Mouse (Mus musculus) heart, postnatal 25 days (tissue): Measurements from ENCODE around the gene Glipr2. TPM values are rescaled to one million over a fixed set of nuclear protein-coding genes. Genes with fewer than 3 reads are reported as not detected.
A peak's percentile ranks its signal among the peaks of the same experiment; 100 is the strongest.

Experiments used
- DNase-seq: peaks from one replicate; pipeline ENCODE4 v3.0.0; 2022; ENCODE audit warnings: low spot score
- intact Hi-C: fragments of 180-260 bp; cut with DNase I; formaldehyde crosslinking; loops from one replicate; pipeline ENCODE4 v1.15.1; 2025
- total RNA-seq, 2 experiments: library from RNA; stranded (reverse); gene quantifications; 2 replicates each; pipeline ENCODE4 v1.2.3; 2021

Gene Glipr2
- total RNA-seq = 1 to 10 TPM; 3.6 to 4.3 TPM

DNA sequence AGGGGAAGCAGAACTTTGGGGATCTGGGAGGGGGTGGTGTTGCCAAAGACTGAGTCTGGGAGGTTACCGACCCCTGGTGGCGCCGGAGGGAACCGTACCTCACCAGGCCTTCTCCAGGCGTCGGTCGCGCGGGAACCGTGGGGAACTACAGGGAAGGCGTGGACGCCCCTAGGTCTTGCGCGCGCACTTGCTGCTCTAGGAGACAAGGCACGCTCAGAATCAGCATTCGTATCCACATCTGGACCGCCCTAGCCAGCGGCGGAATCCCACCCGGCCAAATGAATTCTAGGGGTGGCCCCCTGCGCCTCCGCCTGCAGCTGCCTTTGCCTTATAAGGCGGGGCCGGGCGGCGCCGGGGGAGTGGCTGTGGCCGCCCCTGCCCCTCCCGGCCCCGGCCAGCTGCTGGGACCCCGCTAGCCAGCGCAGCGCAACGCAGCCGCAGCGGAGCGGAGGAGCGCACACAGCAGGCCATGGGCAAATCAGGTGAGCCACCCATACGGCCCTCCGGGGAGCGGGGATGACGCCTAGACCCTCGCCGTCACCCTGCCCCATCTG, at the start of gene Glipr2:
Gene Glipr2, plus strand, starts transcription at position 110 of the 554 bp plus-strand sequence.
- intact Hi-C loops = no loop called here
- peak; percentile 66 for DNase-seq

DNA sequence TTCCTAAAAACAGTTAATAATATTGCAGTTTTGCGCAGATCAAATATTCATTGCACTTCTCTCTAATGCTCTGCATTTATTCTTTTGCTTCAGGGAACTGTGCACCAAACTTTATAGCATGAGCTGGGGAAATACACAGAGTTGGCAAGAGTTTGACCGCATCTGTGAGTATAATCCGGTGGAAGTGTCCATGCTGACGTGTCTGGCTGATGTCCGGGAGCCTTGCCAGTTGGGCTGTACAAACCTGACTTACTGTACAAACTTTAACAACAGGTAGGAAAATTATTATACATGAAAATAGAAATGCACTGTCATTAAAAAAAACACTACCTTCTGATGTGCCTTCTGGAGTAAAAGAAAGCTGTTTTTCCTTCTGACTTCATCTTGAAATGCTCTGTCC, 39.0 kb upstream of the Glipr2 start:
- DNase-seq = no peak
- intact Hi-C loops = no loop called here

GRCm38 (mm10) chr4:43920602-43921001, 36.6 kb upstream of the Glipr2 start:
- intact Hi-C loops = no loop called here
- no peak for DNase-seq

DNA sequence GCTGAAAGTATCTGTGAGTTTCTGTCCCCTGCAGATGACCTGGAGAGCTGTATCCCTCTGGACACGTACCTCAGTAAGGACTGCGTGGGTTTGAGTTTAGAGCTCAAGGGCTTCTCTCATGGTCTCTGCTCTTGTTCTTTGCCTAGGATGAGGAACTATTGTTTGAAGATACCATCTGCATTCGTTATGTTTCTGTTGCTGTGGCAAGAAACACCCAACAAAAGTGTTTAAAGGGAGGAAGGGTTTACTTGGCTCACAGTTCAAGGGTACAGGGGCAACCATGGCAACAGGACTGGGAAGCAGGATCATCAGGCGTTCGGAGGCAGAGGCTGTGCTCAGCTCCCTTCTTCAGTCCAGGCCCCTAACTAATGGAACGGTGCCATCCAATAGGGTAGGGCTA, 32.1 kb upstream of the Glipr2 start:
- intact Hi-C loops = loop anchor here (1.0 kb wide), 1 partner anchor 57 kb away; no protein-coding TSS in a partner anchor
- DNase-seq = no peak

GRCm38 (mm10) chr4:43925779-43926178, 31.4 kb upstream of the Glipr2 start:
- intact Hi-C loops = loop anchor here (1.0 kb wide), 1 partner anchor 57 kb away; no protein-coding TSS in a partner anchor
- peak; percentile 61 for DNase-seq

- intact Hi-C loops = no loop called here
- DNase-seq = no peak
These were observed 29.4 kb upstream of the Glipr2 start for GRCm38 (mm10) chr4:43927826-43928225.

DNA sequence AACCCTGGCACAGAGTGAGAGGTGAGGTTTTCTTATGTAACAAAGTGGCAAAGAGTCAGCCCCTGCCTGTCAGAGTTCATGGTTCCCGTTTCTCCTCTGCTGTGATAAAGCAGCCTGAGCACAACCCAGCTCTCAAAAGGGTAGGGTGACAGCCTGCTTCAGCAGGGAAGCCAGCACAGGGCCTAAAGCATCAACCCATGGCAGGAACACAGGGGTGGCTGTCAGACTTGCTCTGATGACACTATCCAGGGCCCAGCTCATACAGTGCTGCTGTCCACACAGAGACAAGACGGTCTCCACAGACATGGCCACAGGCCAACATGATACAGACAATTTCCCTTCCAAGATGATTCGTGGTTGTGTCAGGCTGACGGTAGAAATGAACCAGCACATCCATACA, 25.3 kb upstream of the Glipr2 start:
- DNase-seq = no peak

GRCm38 (mm10) chr4:43936186-43936585, 21.0 kb upstream of the Glipr2 start:
- DNase-seq = no peak
- intact Hi-C loops = no loop called here

More for the DNA sequence above, 25.3 kb upstream of the Glipr2 start:
- intact Hi-C loops = no loop called here

GRCm38 (mm10) chr4:43936749-43937674, 20.2 kb upstream of the Glipr2 start:
- no peak for DNase-seq
- intact Hi-C loops = no loop called here

DNA sequence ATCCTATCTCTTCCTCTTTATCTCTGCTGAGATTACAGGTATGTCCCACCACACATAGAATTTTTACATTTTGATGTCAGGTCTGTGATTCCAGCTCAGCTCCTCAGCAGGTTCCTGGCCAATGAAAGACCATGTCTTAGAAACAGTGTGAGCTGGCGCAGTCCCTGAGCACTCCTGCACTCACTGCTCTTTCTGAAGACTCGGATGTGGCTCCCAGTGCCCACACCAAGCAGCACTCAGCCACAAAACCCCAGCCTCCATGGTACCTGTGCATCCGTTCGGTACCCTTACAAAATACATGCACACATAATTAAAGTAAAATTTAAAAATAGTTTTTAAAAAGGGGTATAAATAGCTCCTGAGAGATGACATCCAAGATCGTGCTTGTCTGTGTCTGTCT, 15.9 kb upstream of the Glipr2 start:
- intact Hi-C loops = no loop called here
- no peak for DNase-seq

DNA sequence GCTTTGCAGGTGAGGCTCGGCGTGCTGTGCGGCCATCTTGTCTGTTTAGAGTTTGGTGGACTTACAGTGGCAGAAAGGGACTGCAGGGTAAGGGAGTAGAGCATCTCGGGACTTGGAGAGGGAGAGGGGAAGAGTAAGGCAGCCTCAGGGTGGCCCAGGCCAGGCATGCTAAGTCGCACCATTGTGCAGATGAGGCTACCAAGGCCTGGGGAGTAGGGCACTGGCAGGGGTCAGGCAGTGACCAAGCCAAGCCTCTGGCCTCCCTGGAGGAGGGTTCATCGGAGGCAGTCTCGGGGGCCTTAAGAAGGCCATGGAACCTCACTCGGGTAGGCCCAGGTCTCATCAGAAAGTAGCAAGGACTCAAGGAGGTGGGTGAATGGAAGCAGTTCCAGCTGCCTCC, 14.8 kb upstream of the Glipr2 start:
- intact Hi-C loops = no loop called here
- DNase-seq = no peak

DNA sequence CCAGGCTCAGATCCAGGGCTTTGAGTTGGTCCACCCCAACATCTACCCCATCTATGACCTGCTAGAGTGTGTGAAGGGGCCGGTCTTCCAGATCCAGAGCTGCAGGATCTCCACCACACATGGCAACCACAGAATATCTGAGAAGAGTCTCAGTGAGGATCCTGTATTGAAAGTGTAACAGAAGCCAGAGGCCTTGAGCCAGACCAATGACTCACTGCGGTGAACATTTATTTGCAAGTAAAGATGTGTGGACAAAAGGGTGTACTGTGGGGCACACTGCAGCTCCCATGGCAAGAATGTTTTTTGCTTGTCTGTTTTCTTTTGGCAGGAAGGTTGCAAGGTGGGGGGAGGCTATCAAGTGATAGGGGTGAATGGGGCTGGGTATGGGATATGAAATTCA, 9.6 kb upstream of the Glipr2 start:
- intact Hi-C loops = loop anchor here (5.0 kb wide), 1 partner anchor 35 kb away; the partner anchor contains the start of gene Ccin

DNA sequence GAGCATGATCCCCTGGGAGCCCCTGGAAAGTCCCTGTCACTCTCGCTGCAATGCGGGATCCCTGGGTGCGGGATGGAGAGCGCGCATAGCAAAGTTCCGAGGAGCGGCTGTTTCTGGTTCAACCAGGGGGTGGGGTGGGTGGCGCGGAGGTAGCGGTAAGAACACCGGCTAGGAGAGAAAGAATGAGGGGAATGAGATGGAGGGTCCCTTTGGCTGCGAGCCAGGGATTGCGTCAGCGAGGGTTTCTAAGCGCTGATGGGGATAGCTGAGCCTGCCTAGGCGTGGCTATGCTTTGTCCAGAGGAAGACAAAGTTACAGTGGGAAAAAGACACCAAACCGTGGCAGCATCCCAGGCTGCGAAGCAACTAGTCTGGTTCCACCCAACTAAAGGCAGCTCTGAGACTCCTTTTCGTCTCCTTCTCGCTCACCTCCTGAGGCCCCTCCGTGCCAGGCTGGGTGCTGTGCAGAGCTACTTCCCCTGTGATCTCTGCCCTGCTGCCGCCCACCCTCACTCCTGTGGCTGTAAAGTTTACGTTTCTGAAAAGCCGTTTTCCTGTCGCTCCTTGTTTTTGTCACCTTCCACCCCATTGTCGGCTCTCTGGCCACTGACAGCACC, 753 bp downstream of the Glipr2 start:
- intact Hi-C loops = no loop called here
- peak; percentile 49 for DNase-seq

More for the DNA sequence above, 9.6 kb upstream of the Glipr2 start:
- DNase-seq = no peak

- DNase-seq = no peak
- intact Hi-C loops = no loop called here
These were observed 2.5 kb downstream of the Glipr2 start for GRCm38 (mm10) chr4:43959523-43960179.

DNA sequence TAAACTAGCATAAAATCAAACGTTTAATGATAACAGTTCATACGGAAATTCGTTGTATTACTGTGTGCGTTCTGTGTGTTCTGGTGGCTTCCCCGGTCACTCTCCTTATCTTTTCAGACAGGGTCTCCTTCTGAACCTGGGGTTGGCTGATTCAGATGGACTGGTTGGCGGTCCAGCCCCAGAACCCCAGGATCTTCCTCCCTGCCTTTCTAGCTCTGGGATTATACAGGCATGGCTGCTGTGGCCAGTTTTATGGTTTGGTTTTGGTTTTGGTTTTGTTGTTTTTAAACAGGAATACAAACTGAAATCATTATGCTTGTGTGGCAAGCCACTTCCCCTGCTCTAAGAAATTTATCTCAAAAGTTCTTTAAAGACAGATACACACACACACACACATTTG, 3.0 kb downstream of the Glipr2 start:
- no peak for DNase-seq
- intact Hi-C loops = no loop called here

DNA sequence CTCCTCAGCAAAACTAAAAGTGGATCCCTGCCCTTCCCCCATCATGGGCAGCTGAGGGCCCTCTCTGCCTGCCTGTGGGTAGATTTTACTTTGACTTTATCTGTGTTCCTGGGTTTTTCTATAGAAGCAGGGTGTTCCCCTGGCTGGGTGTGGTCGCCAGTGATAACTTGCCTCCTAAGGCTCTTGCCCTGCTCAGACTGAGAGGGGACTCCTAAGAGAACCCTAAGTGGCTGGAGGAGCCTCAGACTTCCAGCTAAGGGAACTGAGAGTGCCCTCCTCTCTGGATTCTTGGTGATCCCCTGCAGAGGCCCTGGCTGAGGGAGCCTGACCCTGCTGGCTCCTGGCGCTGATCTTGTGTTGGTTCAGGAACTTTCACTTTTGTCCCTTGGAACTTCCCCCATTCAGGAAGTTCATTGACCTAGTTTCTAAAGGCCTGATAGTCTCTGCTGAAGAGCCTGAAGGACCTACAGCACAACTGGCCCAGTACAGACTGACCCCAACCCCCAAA, 7.2 kb downstream of the Glipr2 start:
- DNase-seq = no peak
- intact Hi-C loops = no loop called here

- intact Hi-C loops = no loop called here
- DNase-seq = no peak
These were observed 7.9 kb downstream of the Glipr2 start for GRCm38 (mm10) chr4:43964951-43965684.

DNA sequence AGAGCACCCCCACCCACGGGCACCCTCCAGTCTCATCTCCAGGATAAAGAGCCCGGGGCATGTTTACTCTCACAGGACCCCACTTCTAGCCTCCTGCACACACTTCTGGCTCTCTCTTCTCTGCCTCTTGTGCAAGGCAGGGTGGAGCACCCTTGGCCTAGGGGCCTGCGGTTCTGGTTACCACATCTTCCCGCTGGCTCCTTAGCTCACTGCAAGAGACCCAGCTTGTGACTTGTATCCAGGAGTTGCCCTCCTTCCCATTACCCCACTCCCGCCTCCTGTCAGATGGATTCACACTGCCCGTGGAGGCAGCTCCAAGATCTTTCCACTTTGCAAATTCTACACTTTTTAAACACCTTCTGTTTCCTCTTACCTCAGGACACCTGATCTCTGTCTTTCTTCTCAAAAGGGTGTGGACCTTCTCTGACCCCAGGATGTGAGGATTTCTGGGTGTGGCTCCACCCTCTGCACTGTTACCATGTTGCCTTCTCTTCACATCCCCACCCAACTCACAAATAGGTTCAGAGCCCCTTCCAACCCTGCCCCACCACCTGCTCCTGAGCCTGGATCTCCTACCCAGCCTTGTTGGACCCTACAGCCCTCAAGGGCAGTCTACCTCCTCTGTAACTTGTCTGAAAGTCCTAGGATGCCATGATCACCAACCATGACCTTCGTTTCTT, 8.8 kb downstream of the Glipr2 start:
- DNase-seq = no peak
- intact Hi-C loops = no loop called here

DNA sequence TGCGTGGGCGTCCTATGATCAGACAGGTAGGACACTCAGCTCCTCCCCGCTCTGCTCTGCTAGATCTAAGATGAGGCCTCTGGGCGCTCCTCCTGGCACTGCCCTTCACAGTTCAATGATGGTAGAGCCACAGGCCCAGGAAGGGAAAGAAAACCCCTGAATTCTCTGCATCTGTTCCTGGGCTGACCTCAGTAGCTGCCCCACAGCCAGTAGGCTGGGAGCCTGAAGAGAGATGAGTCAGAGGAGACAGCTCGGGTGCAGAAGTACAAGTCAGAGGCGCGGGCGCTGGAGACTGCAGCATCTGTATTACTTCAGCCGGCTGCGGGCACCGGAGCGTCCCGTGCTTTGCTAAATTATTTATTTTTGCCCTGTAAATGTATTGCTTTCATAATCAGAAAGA, 11.4 kb downstream of the Glipr2 start:
- peak; percentile 60 for DNase-seq
- intact Hi-C loops = no loop called here
